Mouse (Mus musculus) kidney, postnatal 0 days (tissue): ENCODE measurements around the gene Mmrn2. TPM values are rescaled to one million over a fixed set of nuclear protein-coding genes. Genes with fewer than 3 reads are reported as not detected.
"Not testable (repeated sequence)": the region's sequence is repeated elsewhere in the genome, so short reads cannot be mapped to it uniquely, and the experiment has no call there.

Experiments
- ATAC-seq: fragments of 200-750 bp; cut with Nextera tagmentation; replicated peaks from 2 replicates; pipeline ENCODE4 v1.8.0; 2017; ENCODE audit warnings: low read depth, moderate number of reproducible peaks, moderate TSS enrichment, moderate library complexity; ENCODE audit not compliant: low FRiP score
- DNase-seq: peaks from one replicate; pipeline ENCODE4 v3.0.0-alpha.2; 2016; ENCODE audit warnings: low spot score
- H3K27ac ChIP-seq: fragments of 300-500 bp; sonication (generic); 2 replicates; pipeline ENCODE4 v1.5.1; 2014; ENCODE audit warnings: mild to moderate bottlenecking
- H3K27me3 ChIP-seq: fragments of 300-500 bp; sonication (generic); 2 replicates; pipeline ENCODE4 v1.6.1; 2014; ENCODE audit warnings: low read length, mixed read lengths; ENCODE audit not compliant: insufficient read depth
- H3K36me3 ChIP-seq: fragments of 300-500 bp; sonication (generic); 2 replicates; pipeline ENCODE4 v1.6.1; 2014; ENCODE audit warnings: low read length, mixed read lengths; ENCODE audit not compliant: insufficient read depth
- H3K4me1 ChIP-seq: fragments of 300-500 bp; sonication (generic); replicated peaks from 2 replicates; pipeline ENCODE4 v1.6.1; 2014; ENCODE audit warnings: antibody characterized with exemption, low read length, mixed read lengths; ENCODE audit not compliant: insufficient read depth
- H3K4me2 ChIP-seq: fragments of 300-500 bp; sonication (generic); 2 replicates; pipeline ENCODE4 v1.6.1; 2014; ENCODE audit warnings: mild to moderate bottlenecking, low read length, moderate library complexity, mixed read lengths
- H3K4me3 ChIP-seq: fragments of 300-500 bp; sonication (generic); replicated peaks from 2 replicates; pipeline ENCODE4 v1.5.1; 2014; ENCODE audit warnings: low read depth, low read length
- H3K9ac ChIP-seq: fragments of 300-500 bp; sonication (generic); 2 replicates; pipeline ENCODE4 v1.6.1; 2014; ENCODE audit warnings: low read depth, low read length
- H3K9me3 ChIP-seq: fragments of 300-500 bp; sonication (generic); replicated peaks from 2 replicates; pipeline ENCODE4 v1.6.1; 2016; ENCODE audit warnings: low read length, inconsistent platforms, mixed read lengths
- CTCF ChIP-seq: IDR thresholded peaks from 2 replicates; pipeline ENCODE4 v1.5.1; 2016; ENCODE audit warnings: antibody characterized with exemption, low read depth, mild to moderate bottlenecking, moderate library complexity
- WGBS: fragments of 180-500 bp; shearing (Covaris S2); extraction: QIAGEN DNeasy Blood & Tissue Kit; methylation state at CpG from one replicate; pipeline ENCODE4 v1.1.7; 2014; 5-methylcytosine and 5-hydroxymethylcytosine counted together
- polyA plus RNA-seq: library from polyadenylated mRNA; unstranded; fragments of >200 nt; fragmentation: Nextera tagmentation; extraction: Ambion mirVana; gene quantifications from 2 replicates; pipeline ENCODE4 v1.2.1, GENCODE M21; 2015

The Mmrn2 gene
- polyA plus RNA-seq, 1 experiment from 2014 or later, result 16.2 TPM

- 87% methylated on average over 7 of the region's 7 CpGs for WGBS
- Histone ChIP-seq H3K27me3 (no peaks in the 10 kb centered on the region), H3K9me3 (no peaks in the 10 kb centered on the region), H3K36me3 (peaks cover 20% of the 10 kb centered on the region; the same call in 1 of the 2 replicates), H3K4me1 (no peaks in the 10 kb centered on the region), H3K4me2 (no peak overlapping the region), H3K4me3 (no peak overlapping the region), H3K9ac (no peak overlapping the region), H3K27ac (no peak overlapping the region)
- TF ChIP-seq CTCF, result no peak
- ATAC-seq (no peak), DNase-seq (no peak)
These were observed 37.1 kb downstream of the Mmrn2 start for GRCm38 (mm10) chr14:34412164-34412896.

GRCm38 (mm10) chr14:34416946-34417345 is 41.7 kb downstream of the Mmrn2 start:
- H3K4me1 ChIP-seq, H3K4me2 ChIP-seq: not testable (repeated sequence)

GRCm38 (mm10) chr14:34417501-34417900 is 42.2 kb downstream of the Mmrn2 start:
- H3K4me3 ChIP-seq, result no peak overlapping the region
- H3K9ac ChIP-seq, result no peak overlapping the region
- no peak for ATAC-seq
- no peak for TF ChIP-seq CTCF
- H3K36me3 ChIP-seq, result peaks cover 26% of the 10 kb centered on the region; the same call in 1 of the 2 replicates
- no peaks in the 10 kb centered on the region for H3K4me1 ChIP-seq
- no peak overlapping the region for H3K27ac ChIP-seq
- no peaks in the 10 kb centered on the region for H3K27me3 ChIP-seq
- no peak overlapping the region for H3K4me2 ChIP-seq
- H3K9me3 ChIP-seq, result no peaks in the 10 kb centered on the region
- whole genome bisulfite sequencing, result 77% methylated on average over 5 of the region's 5 CpGs
- no peak for DNase-seq

More at GRCm38 (mm10) chr14:34416946-34417345, 41.7 kb downstream of the Mmrn2 start:
- not testable (repeated sequence) for H3K27me3 ChIP-seq, DNase-seq, H3K4me3 ChIP-seq, H3K9me3 ChIP-seq, ATAC-seq, H3K9ac ChIP-seq, H3K27ac ChIP-seq
- WGBS, result 95% methylated on average over 4 of the region's 4 CpGs
- H3K36me3 ChIP-seq, result peaks cover 25% of the 10 kb centered on the region; the same call in 1 of the 2 replicates

GRCm38 (mm10) chr14:34421078-34421477 is 45.8 kb downstream of the Mmrn2 start:
- Histone ChIP-seq H3K4me2 (no peak overlapping the region), H3K4me3 (no peak overlapping the region), H3K27me3 (no peaks in the 10 kb centered on the region), H3K9me3 (no peaks in the 10 kb centered on the region), H3K9ac (no peak overlapping the region), H3K4me1 (no peaks in the 10 kb centered on the region), H3K36me3 (peaks cover 36% of the 10 kb centered on the region; the same call in 1 of the 2 replicates), H3K27ac (no peak overlapping the region)
- ATAC-seq (no peak), DNase-seq (no peak)
- 73% methylated on average over 1 of the region's 1 CpGs for WGBS
- TF ChIP-seq CTCF, result no peak

- Histone ChIP-seq H3K27me3 (no peaks in the 10 kb centered on the region), H3K27ac (no peak overlapping the region), H3K4me3 (no peak overlapping the region), H3K36me3 (peaks cover 26% of the 10 kb centered on the region; the same call in 1 of the 2 replicates), H3K4me1 (no peaks in the 10 kb centered on the region), H3K4me2 (no peak overlapping the region), H3K9me3 (no peaks in the 10 kb centered on the region), H3K9ac (no peak overlapping the region)
- no peak for ATAC-seq
- no peak for DNase-seq
- TF ChIP-seq CTCF, result peak; percentile 47
- WGBS, result 95% methylated on average over 3 of the region's 3 CpGs
These were observed 53.0 kb downstream of the Mmrn2 start for GRCm38 (mm10) chr14:34428274-34428673.

- ATAC-seq, result no peak
- peaks cover 20% of the 10 kb centered on the region; the same call in 1 of the 2 replicates for H3K36me3 ChIP-seq
- whole genome bisulfite sequencing, result 90% methylated on average over 1 of the region's 1 CpGs
These were observed 53.8 kb downstream of the Mmrn2 start for GRCm38 (mm10) chr14:34429069-34429468.

More at GRCm38 (mm10) chr14:34429069-34429468, 53.8 kb downstream of the Mmrn2 start:
- no peaks in the 10 kb centered on the region for H3K27me3 ChIP-seq
- no peaks in the 10 kb centered on the region for H3K9me3 ChIP-seq
- no peaks in the 10 kb centered on the region for H3K4me1 ChIP-seq
- H3K4me2 ChIP-seq, result no peak overlapping the region
- no peak for TF ChIP-seq CTCF
- no peak overlapping the region for H3K4me3 ChIP-seq
- no peak overlapping the region for H3K9ac ChIP-seq
- H3K27ac ChIP-seq, result no peak overlapping the region
- no peak for DNase-seq
